Comparison of ENCODE assay signal across 20 mouse cellular contexts in the genomic region with DNA sequence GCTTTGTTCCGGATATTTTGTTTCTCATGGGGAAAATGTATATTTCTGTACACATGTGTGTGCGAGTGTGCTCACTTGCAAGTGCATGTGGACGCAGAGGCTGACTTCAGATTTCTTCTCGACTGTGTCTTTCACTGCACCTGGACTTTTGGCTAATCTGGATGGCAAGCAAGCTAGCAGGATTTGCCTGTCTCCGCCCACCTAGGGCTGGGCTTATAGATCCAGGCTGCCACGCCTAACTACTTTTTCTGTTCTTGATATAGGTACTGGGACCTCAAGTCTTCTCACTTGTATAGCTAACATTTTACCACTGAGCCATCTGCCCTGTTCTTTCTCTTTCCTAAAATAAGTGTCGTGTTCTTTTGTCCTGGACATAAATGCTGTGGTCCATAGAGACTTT.
"Had no signal": no experiment of that assay in that cellular context is flagged by ENCODE, and none has a peak within 500 bp of the region (broad histone marks: within the 10 kb centered on the region; RNA-seq: fewer than 3 reads in every experiment).

No protein-coding gene starts in this region.

- H3K36me3 ChIP-seq: liver, embryonic 12.5 days; midbrain, embryonic 10.5 days; midbrain, embryonic 13.5 days; midbrain, embryonic 15.5 days; neural tube, embryonic 13.5 days; neural tube, embryonic 15.5 days; stomach, embryonic 15.5 days had no signal

- H3K9me3 ChIP-seq: liver, embryonic 12.5 days; midbrain, embryonic 10.5 days; midbrain, embryonic 13.5 days; midbrain, embryonic 15.5 days; neural tube, embryonic 13.5 days; neural tube, embryonic 15.5 days; stomach, embryonic 15.5 days had no signal

- H3K4me2 ChIP-seq: liver, embryonic 12.5 days; lung, embryonic 14.5 days; midbrain, embryonic 13.5 days; midbrain, embryonic 15.5 days; neural tube, embryonic 13.5 days; neural tube, embryonic 15.5 days; stomach, embryonic 15.5 days had no signal

- H3K4me1 ChIP-seq: liver, embryonic 12.5 days; midbrain, embryonic 15.5 days; neural tube, embryonic 13.5 days; neural tube, embryonic 15.5 days had no signal

- ATAC-seq: liver, embryonic 12.5 days; midbrain, embryonic 13.5 days; midbrain, embryonic 15.5 days had no signal

- H3K27me3 ChIP-seq: liver, embryonic 12.5 days; midbrain, embryonic 13.5 days; midbrain, embryonic 15.5 days; neural tube, embryonic 13.5 days; neural tube, embryonic 15.5 days; stomach, embryonic 15.5 days had no signal

- DNase-seq: lung, adult 18-20 months; lung, embryonic 14.5 days; lung, postnatal 10 days; lung, postnatal 4 days; retina, postnatal 1 day; right cerebral cortex, adult 18-20 months; right cerebral cortex, postnatal 25 days; right cerebral cortex, postnatal 4 days; spleen, adult 18-20 months; thymus, adult 2 months; thymus, postnatal 25 days had no signal

- H3K27ac ChIP-seq: liver, embryonic 12.5 days; liver, embryonic 14.5 days; midbrain, embryonic 10.5 days; midbrain, embryonic 13.5 days; midbrain, embryonic 15.5 days; neural tube, embryonic 13.5 days; neural tube, embryonic 15.5 days; stomach, embryonic 15.5 days had no signal

- H3K4me3 ChIP-seq: liver, embryonic 12.5 days; midbrain, embryonic 10.5 days; midbrain, embryonic 13.5 days; midbrain, embryonic 15.5 days; myocyte; neural tube, embryonic 13.5 days; neural tube, embryonic 15.5 days; stomach, embryonic 15.5 days had no signal

- H3K9ac ChIP-seq: liver, embryonic 12.5 days; liver, embryonic 14.5 days; lung, embryonic 14.5 days; midbrain, embryonic 13.5 days; midbrain, embryonic 15.5 days; neural tube, embryonic 13.5 days; neural tube, embryonic 15.5 days; stomach, embryonic 15.5 days had no signal
